Mouse (Mus musculus) small intestine, adult 10 weeks (tissue): ENCODE measurements around the gene Amigo1. TPM values are rescaled to one million over a fixed set of nuclear protein-coding genes. Genes with fewer than 3 reads are reported as not detected.

Experiments
- polyA plus RNA-seq: library from polyadenylated mRNA; stranded (reverse); fragments of 350-450 nt; fragmentation: Illumina TruSeq; extraction: RNeasy Lipid Tissue Mini Kit (QIAGEN cat#74804); gene quantifications from one replicate; pipeline ENCODE4 v1.2.3, GENCODE M21; 2014; ENCODE audit warnings: low replicate concordance

The Amigo1 gene
- polyA plus RNA-seq = 4.0 TPM

GRCm38 (mm10) chr3:108186098-108187047 is at the start of gene Amigo1:
Gene Amigo1, plus strand, starts transcription at chr3:108186335.

GRCm38 (mm10) chr3:108145534-108146445 is 40.3 kb upstream of the Amigo1 start, which contains the start of gene Gnai3:
Gene Gnai3, minus strand, starts transcription at chr3:108146146.

GRCm38 (mm10) chr3:108154656-108155055 is 31.5 kb upstream of the Amigo1 start, which contains the start of gene Gpr61:
Gene Gpr61, minus strand, starts transcription at chr3:108154882.

GRCm38 (mm10) chr3:108200329-108201323 is 14.5 kb downstream of the Amigo1 start, which contains the start of gene Cyb561d1:
Gene Cyb561d1, minus strand, starts transcription at chr3:108201212.

GRCm38 (mm10) chr3:108210771-108211139 is 24.6 kb downstream of the Amigo1 start, which contains the start of gene Atxn7l2:
Gene Atxn7l2, minus strand, starts transcription at chr3:108210934.

GRCm38 (mm10) chr3:108226558-108227350 is 40.6 kb downstream of the Amigo1 start, which contains the start of gene Sypl2:
Gene Sypl2, minus strand, starts transcription at chr3:108226648.

Other genes starting within 250 kb of the Amigo1 start
- 87.2 TPM for gene Gstm6, start 242.6 kb upstream of the Amigo1 start, polyA plus RNA-seq
- gene Gstm3, start 217.1 kb upstream of the Amigo1 start, polyA plus RNA-seq = 182 TPM
- 49.4 TPM for gene Gstm2, start 199.9 kb upstream of the Amigo1 start, polyA plus RNA-seq
- gene Gstm1, start 168.4 kb upstream of the Amigo1 start, polyA plus RNA-seq = 30.0 TPM
- 8.7 TPM for gene Gstm4, start 141.4 kb upstream of the Amigo1 start, polyA plus RNA-seq
- 4.9 TPM for gene Ampd2, start 99.7 kb upstream of the Amigo1 start, polyA plus RNA-seq
- gene Gnat2, start 93.5 kb upstream of the Amigo1 start, polyA plus RNA-seq = 1.3 TPM
- 363 TPM for gene Gnai3, start 40.2 kb upstream of the Amigo1 start, polyA plus RNA-seq
- gene Gpr61, start 31.5 kb upstream of the Amigo1 start, polyA plus RNA-seq = not detected
- gene Cyb561d1, start 14.9 kb downstream of the Amigo1 start, polyA plus RNA-seq = 7.5 TPM
- 2.3 TPM for gene Atxn7l2, start 24.6 kb downstream of the Amigo1 start, polyA plus RNA-seq
- 3.5 TPM for gene Sypl2, start 40.3 kb downstream of the Amigo1 start, polyA plus RNA-seq
- 99.9 TPM for gene Psma5, start 70.6 kb downstream of the Amigo1 start, polyA plus RNA-seq
- gene Sort1, start 97.7 kb downstream of the Amigo1 start, polyA plus RNA-seq = 34.5 TPM
- gene Mybphl, start 178.6 kb downstream of the Amigo1 start, polyA plus RNA-seq = not detected
- not detected for gene Psrc1, start 197.5 kb downstream of the Amigo1 start, polyA plus RNA-seq
- gene Celsr2, start 229.2 kb downstream of the Amigo1 start, polyA plus RNA-seq = 0.15 TPM